In the genomic region with DNA sequence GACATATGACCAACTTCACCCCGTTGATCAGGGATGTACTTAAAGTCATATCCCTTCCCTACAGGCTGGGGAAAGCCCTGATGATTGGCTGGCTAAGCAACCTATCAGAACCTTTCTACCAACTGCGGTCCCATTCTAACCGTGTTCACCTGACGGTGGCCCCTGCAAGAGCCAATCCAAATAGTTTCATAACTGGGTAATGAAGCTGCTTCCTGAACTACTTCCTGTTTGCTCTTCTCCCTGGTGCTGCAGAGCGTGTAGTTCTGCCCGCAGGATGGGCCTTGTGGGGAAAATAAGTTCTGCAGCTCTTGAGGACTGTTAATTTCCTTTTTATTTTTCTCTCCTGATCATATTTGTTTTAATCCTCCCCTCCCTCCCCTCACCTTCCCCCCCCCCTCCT, we compare ENCODE assay signal across 19 mouse cellular contexts.
A peak's percentile ranks its signal among the peaks of the same experiment; 100 is the strongest.
DNase-seq lines count a peak whose midpoint lies in the region; ATAC-seq lines count a peak whose summit lies in the region.
"Had no signal": no experiment of that assay in that cellular context is flagged by ENCODE, and none has a peak within 500 bp of the region (broad histone marks: within the 10 kb centered on the region; RNA-seq: fewer than 3 reads in every experiment).

No protein-coding gene starts in this region.

- 89% methylated on average over 6 of the region's 6 CpGs for WGBS in hindbrain, embryonic 11.5 days

- H3K4me1 ChIP-seq in hindbrain, embryonic 11.5 days (replicated peaks; ENCODE audit: control insufficient read depth, insufficient read depth, low read length), result 0 out of 2 replicates have a peak, but pooled peaks cover 2% of the 10 kb centered on the region

- no peak for ATAC-seq in CD4-positive, CD25-positive, alpha-beta regulatory T cell, adult 4 months
- peak; percentile 69 for ATAC-seq in granulocyte monocyte progenitor cell, adult 5-6 weeks (replicated peaks; ENCODE audit: poor library complexity, severe bottlenecking)
- ATAC-seq in hindbrain, embryonic 11.5 days (ENCODE audit: low FRiP score), result no peak
- ATAC-seq: activated CD4-positive, CD25-positive, alpha-beta regulatory T cell, adult 4 months; forebrain, embryonic 16.5 days; hindbrain, postnatal 0 days had no signal

- no peaks in the 10 kb centered on the region for H3K9me3 ChIP-seq in hindbrain, embryonic 11.5 days (ENCODE audit: control insufficient read depth, low read length)
- H3K9me3 ChIP-seq: embryonic facial prominence, embryonic 13.5 days; forebrain, embryonic 12.5 days; hindbrain, embryonic 13.5 days had no signal

- peaks cover 2% of the 10 kb centered on the region; the same call in 1 of the 2 replicates for H3K27me3 ChIP-seq in splenic B cell, adult 2 months (ENCODE audit: control insufficient read depth, insufficient read depth, low read length, poor library complexity, severe bottlenecking)
- H3K27me3 ChIP-seq in hindbrain, embryonic 11.5 days (ENCODE audit: control insufficient read depth, insufficient read depth, low read length), result no peaks in the 10 kb centered on the region
- H3K27me3 ChIP-seq: embryonic facial prominence, embryonic 13.5 days; forebrain, embryonic 12.5 days; hindbrain, embryonic 13.5 days had no signal

- no peak overlapping the region for H3K4me2 ChIP-seq in hindbrain, embryonic 11.5 days (replicated peaks; ENCODE audit: low read depth, low read length)
- H3K4me2 ChIP-seq: embryonic facial prominence, embryonic 13.5 days; forebrain, embryonic 12.5 days; hindbrain, embryonic 13.5 days had no signal

- no peak overlapping the region for H3K27ac ChIP-seq in hindbrain, embryonic 11.5 days (ENCODE audit: low read depth, low read length)
- H3K27ac ChIP-seq: embryonic facial prominence, embryonic 13.5 days; forebrain, embryonic 12.5 days; hindbrain, embryonic 13.5 days; hindbrain, postnatal 0 days had no signal

- no peak overlapping the region for H3K9ac ChIP-seq in hindbrain, embryonic 11.5 days (ENCODE audit: low read depth, low read length)
- H3K9ac ChIP-seq: embryonic facial prominence, embryonic 13.5 days; forebrain, embryonic 12.5 days; hindbrain, embryonic 13.5 days had no signal

- H3K36me3 ChIP-seq in splenic B cell, adult 2 months (ENCODE audit: control insufficient read depth, insufficient read depth, low read length, poor library complexity, severe bottlenecking), result 0 out of 2 replicates have a peak, but pooled peaks cover 6% of the 10 kb centered on the region
- H3K36me3 ChIP-seq in hindbrain, embryonic 11.5 days (ENCODE audit: control insufficient read depth, insufficient read depth, low read length), result no peaks in the 10 kb centered on the region
- H3K36me3 ChIP-seq: embryonic facial prominence, embryonic 13.5 days; forebrain, embryonic 12.5 days had no signal

- no peak overlapping the region for H3K4me3 ChIP-seq in hindbrain, embryonic 11.5 days (ENCODE audit: low read depth, low read length)
- H3K4me3 ChIP-seq: embryonic facial prominence, embryonic 13.5 days; forebrain, embryonic 12.5 days; hindbrain, embryonic 13.5 days had no signal

- DNase-seq in CD4-positive, CD25-positive, alpha-beta regulatory T cell, adult 2 months (ENCODE audit: low read depth, low spot score), result peak; percentile 5
- peak; percentile 33 to 45 for DNase-seq in B cell, adult 2 months
- peak; percentile 64 for DNase-seq in splenic B cell, adult 2 months (ENCODE audit: low read depth, low spot score)
- DNase-seq in hindbrain, embryonic 11.5 days (ENCODE audit: low spot score), result no peak
- no peak for DNase-seq in Muller cell, postnatal 12 days (ENCODE audit: inconsistent ontology term)
- DNase-seq: adrenal gland, postnatal 25 days; cerebellum, adult 9-10 months; cerebellum, postnatal 25 days; gastrocnemius, postnatal 14 days; heart, postnatal 10 days; heart, postnatal 4 days had no signal

Comparison
In these comparisons a context has a peak if more than half of its experiments do, and no peak if none do; other contexts are left out.
1. DNase-seq: peak in CD4-positive, CD25-positive, alpha-beta regulatory T cell, adult 2 months (single experiment), B cell, adult 2 months (2 of 2) and splenic B cell, adult 2 months (single experiment); none in hindbrain, embryonic 11.5 days (single experiment) and Muller cell, postnatal 12 days (single experiment).